Mouse (Mus musculus) heart, embryonic 14.5 days (tissue): ENCODE data around the gene Smpd2. TPM values are rescaled to one million over a fixed set of nuclear protein-coding genes. Genes with fewer than 3 reads are reported as not detected.

Source experiments
- ATAC-seq: fragments of 200-750 bp; cut with Nextera tagmentation; 2 replicates; pipeline ENCODE4 v1.8.0; 2017; ENCODE audit warnings: low read depth, moderate TSS enrichment; ENCODE audit not compliant: insufficient number of reproducible peaks, insufficient read depth, low FRiP score
- H3K27ac ChIP-seq, 2 experiments: fragments of 200-500 bp in 1 of 2; fragments of 300-500 bp in 1 of 2; sonication (generic) in 1 of 2; replicated peaks in 1 of 2; 2 replicates each; pipeline ENCODE4 v1.5.1; 2012 to 2014; ENCODE audit warnings: low read depth in 2 of 2, low read length in 2 of 2, control low read depth in 1 of 2, mild to moderate bottlenecking in 1 of 2, mixed read lengths in 1 of 2; ENCODE audit not compliant: control insufficient read depth in 1 of 2, insufficient read depth in 1 of 2
- H3K27me3 ChIP-seq: fragments of 300-500 bp; sonication (generic); 2 replicates; pipeline ENCODE4 v1.6.1; 2014; ENCODE audit warnings: mild to moderate bottlenecking, low read length, control low read depth; ENCODE audit not compliant: control insufficient read depth, insufficient read depth
- H3K36me3 ChIP-seq: fragments of 300-500 bp; sonication (generic); 2 replicates; pipeline ENCODE4 v1.6.1; 2014; ENCODE audit warnings: mild to moderate bottlenecking, control low read depth, low read length, mixed read lengths; ENCODE audit not compliant: control insufficient read depth, insufficient read depth
- H3K4me1 ChIP-seq, 2 experiments: fragments of 200-500 bp in 1 of 2; fragments of 300-500 bp in 1 of 2; sonication (generic) in 1 of 2; 2 replicates each; pipeline ENCODE4 v1.6.1; 2012 to 2014; ENCODE audit warnings: low read length in 2 of 2, control low read depth in 1 of 2, mixed read lengths in 1 of 2; ENCODE audit not compliant: control insufficient read depth in 2 of 2, insufficient read depth in 2 of 2
- H3K4me2 ChIP-seq: fragments of 300-500 bp; sonication (generic); 2 replicates; pipeline ENCODE4 v1.6.1; 2014; ENCODE audit warnings: mild to moderate bottlenecking, low read length
- H3K4me3 ChIP-seq, 2 experiments: fragments of 200-500 bp in 1 of 2; fragments of 300-500 bp in 1 of 2; sonication (generic) in 1 of 2; 2 replicates each; pipeline ENCODE4 v1.5.1; 2012 to 2014; ENCODE audit warnings: low read length in 2 of 2, mild to moderate bottlenecking in 2 of 2, control low read depth in 1 of 2, low read depth in 1 of 2, moderate library complexity in 1 of 2; ENCODE audit not compliant: control insufficient read depth in 1 of 2, insufficient read depth in 1 of 2
- H3K9ac ChIP-seq: fragments of 300-500 bp; sonication (generic); 2 replicates; pipeline ENCODE4 v1.6.1; 2014; ENCODE audit warnings: mild to moderate bottlenecking, low read length
- H3K9me3 ChIP-seq: fragments of 300-500 bp; sonication (generic); 2 replicates; pipeline ENCODE4 v1.6.1; 2016; ENCODE audit warnings: low read length, control low read depth; ENCODE audit not compliant: control insufficient read depth
- WGBS: fragments of 180-500 bp; shearing (Covaris S2); extraction: QIAGEN DNeasy Blood & Tissue Kit; methylation state at CpG from one replicate; pipeline ENCODE4 v1.1.7; 2014; 5-methylcytosine and 5-hydroxymethylcytosine counted together
- polyA plus RNA-seq: library from polyadenylated mRNA; unstranded; fragments of >200 nt; fragmentation: Nextera tagmentation; extraction: Ambion mirVana; gene quantifications from 2 replicates; pipeline ENCODE4 v1.2.1, GENCODE M21; 2014

The Smpd2 gene
- polyA plus RNA-seq, 1 experiment from 2014 or later = 54.0 TPM

GRCm38 (mm10) chr10:41477018-41477277 is 13.2 kb downstream of the Smpd2 start:
- peaks cover 37 to 62% of the 10 kb centered on the region in 2 experiments for H3K4me1 ChIP-seq
- peak overlapping the region; percentile 76 to 95 for H3K27ac ChIP-seq
- H3K9ac ChIP-seq = peak overlapping the region; percentile 88
- H3K9me3 ChIP-seq = no peaks in the 10 kb centered on the region
- peaks cover 38% of the 10 kb centered on the region for H3K36me3 ChIP-seq
- 0% methylated on average over 9 of the region's 9 CpGs for WGBS
- no peak for ATAC-seq
- H3K27me3 ChIP-seq = no peaks in the 10 kb centered on the region
- peak overlapping the region; percentile 95 for H3K4me2 ChIP-seq
- H3K4me3 ChIP-seq = peak overlapping the region; percentile 62 to 77

DNA sequence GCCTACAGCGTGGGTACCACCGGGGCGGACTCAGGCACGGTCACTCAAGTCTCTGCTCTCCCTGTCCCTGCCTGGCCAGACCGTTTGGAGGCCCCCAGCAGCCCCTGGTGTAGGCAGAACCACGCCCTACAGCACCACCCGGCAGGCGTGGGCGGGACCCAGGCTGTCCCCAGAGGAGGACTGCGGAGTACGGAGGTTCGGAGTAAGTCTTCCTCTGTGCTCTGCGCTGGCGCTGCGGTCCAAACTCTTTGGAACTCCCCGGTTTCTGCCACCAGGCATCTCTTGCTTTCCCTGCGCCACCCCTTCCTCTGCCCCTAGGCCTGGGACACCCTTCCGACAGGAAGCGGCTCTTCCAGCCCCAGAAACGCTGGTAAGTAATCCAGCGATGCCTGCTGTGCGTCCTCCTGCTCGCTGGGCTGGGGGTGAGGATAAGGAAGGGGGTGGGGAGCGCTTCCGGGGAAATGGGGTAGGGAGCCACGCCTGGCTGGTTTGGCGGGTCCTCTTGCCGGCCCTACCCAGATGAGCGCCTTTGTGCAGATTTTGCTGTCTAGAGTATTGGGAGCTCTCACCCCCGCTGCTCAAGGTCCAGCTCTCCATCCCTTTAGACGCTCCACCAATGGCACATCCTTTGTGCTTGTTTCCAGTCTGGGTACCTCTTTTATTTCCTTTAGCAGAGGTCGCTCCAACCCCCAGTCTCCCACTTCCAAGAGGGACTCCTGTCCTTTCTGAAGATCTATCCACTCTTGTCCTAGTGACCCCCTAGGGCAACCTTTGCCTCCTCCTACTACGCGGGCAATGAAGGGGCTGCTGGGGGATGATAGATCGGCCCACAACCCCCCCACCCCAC is 13.8 kb downstream of the Smpd2 start, which contains the start of gene Mical1:
Gene Mical1, plus strand, starts transcription at position 144 of the 847 bp plus-strand sequence.
- no peaks in the 10 kb centered on the region for H3K9me3 ChIP-seq
- peak within 1 kb of the TSS; percentile 76 to 95 for H3K27ac ChIP-seq
- H3K9ac ChIP-seq = peak within 1 kb of the TSS; percentile 88
- peak within 1 kb of the TSS; percentile 95 for H3K4me2 ChIP-seq
- peaks cover 35 to 58% of the 10 kb centered on the region in 2 experiments for H3K4me1 ChIP-seq
- peak within 1 kb of the TSS; percentile 62 to 77 for H3K4me3 ChIP-seq
- no peaks in the 10 kb centered on the region for H3K27me3 ChIP-seq
- peak; percentile 78 for ATAC-seq
- peaks cover 33% of the 10 kb centered on the region for H3K36me3 ChIP-seq
- 0% methylated on average over 35 of the region's 35 CpGs for WGBS

GRCm38 (mm10) chr10:41474981-41475391 is 15.2 kb downstream of the Smpd2 start:
- WGBS = 54% methylated on average over 1 of the region's 1 CpGs
- H3K4me2 ChIP-seq = peak overlapping the region; percentile 95
- H3K4me1 ChIP-seq = peaks cover 27 to 51% of the 10 kb centered on the region in 2 experiments
- peaks cover 21% of the 10 kb centered on the region for H3K36me3 ChIP-seq
- H3K9ac ChIP-seq = peak overlapping the region; percentile 56
- H3K4me3 ChIP-seq = no peak overlapping the region
- H3K27me3 ChIP-seq = no peaks in the 10 kb centered on the region
- no peak for ATAC-seq
- H3K27ac ChIP-seq = peak overlapping the region; percentile 63 to 95
- H3K9me3 ChIP-seq = no peaks in the 10 kb centered on the region

- Histone ChIP-seq H3K9me3 (no peaks in the 10 kb centered on the region), H3K4me2 (no peak overlapping the region), H3K9ac (no peak overlapping the region), H3K27me3 (no peaks in the 10 kb centered on the region), H3K4me3 (no peak overlapping the region), H3K27ac (peak overlapping the region; percentile 84 to 95), H3K36me3 (peaks cover 10% of the 10 kb centered on the region), H3K4me1 (peaks cover 27 to 51% of the 10 kb centered on the region in 2 experiments)
- WGBS = 20% methylated on average over 6 of the region's 6 CpGs
- ATAC-seq = peak; percentile 12; the same call in 1 of the 2 replicates
Observed at GRCm38 (mm10) chr10:41473782-41474468, 16.2 kb downstream of the Smpd2 start.

DNA sequence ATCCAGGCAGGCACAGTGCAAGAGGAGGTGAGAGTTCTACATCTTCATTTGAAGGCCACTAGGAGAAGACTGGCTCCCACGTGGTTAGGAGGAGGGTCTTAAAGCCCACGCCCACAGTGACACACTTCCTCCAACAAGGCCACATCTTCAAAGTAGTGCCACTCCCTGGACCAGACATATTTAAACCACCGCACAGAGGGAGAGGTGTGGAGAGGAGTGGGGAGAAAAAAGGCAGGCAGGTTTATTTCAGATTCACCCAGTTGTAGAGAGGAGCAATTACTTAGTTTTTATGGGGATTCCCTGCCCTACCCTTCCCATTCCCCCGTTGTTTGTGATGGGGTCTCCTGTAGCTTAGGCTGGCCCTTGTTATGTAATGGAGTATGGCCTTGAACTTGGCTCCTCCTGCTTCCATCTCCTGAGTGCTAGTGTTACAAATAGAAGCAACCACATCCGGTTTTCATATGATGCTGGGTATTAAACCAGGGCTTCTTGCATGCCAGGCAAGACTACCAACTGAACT is 17.1 kb downstream of the Smpd2 start:
- ATAC-seq = no peak
- no peak overlapping the region for H3K4me2 ChIP-seq
- WGBS = 75% methylated on average over 5 of the region's 5 CpGs
- H3K9me3 ChIP-seq = no peaks in the 10 kb centered on the region
- no peak overlapping the region for H3K9ac ChIP-seq
- no peak overlapping the region for H3K4me3 ChIP-seq
- peaks cover 26 to 48% of the 10 kb centered on the region in 2 experiments for H3K4me1 ChIP-seq
- peak overlapping the region; percentile 66 to 95; a peak in 3 of 4 replicates for H3K27ac ChIP-seq
- H3K27me3 ChIP-seq = no peaks in the 10 kb centered on the region
- peaks cover 3% of the 10 kb centered on the region; the same call in 1 of the 2 replicates for H3K36me3 ChIP-seq

GRCm38 (mm10) chr10:41472534-41472933 is 17.6 kb downstream of the Smpd2 start:
- Histone ChIP-seq H3K9me3 (no peaks in the 10 kb centered on the region), H3K9ac (no peak overlapping the region), H3K4me3 (no peak overlapping the region), H3K4me1 (peaks cover 21 to 43% of the 10 kb centered on the region in 2 experiments), H3K4me2 (no peak overlapping the region), H3K27me3 (no peaks in the 10 kb centered on the region), H3K27ac (no peak overlapping the region), H3K36me3 (peaks cover 4% of the 10 kb centered on the region; the same call in 1 of the 2 replicates)
- no peak for ATAC-seq

GRCm38 (mm10) chr10:41470693-41471092 is 19.5 kb downstream of the Smpd2 start:
- no peaks in the 10 kb centered on the region for H3K27me3 ChIP-seq
- H3K9me3 ChIP-seq = no peaks in the 10 kb centered on the region
- no peak for ATAC-seq
- H3K4me2 ChIP-seq = no peak overlapping the region
- H3K36me3 ChIP-seq = peaks cover 10% of the 10 kb centered on the region
- H3K4me3 ChIP-seq = no peak overlapping the region
- no peak overlapping the region for H3K27ac ChIP-seq
- H3K4me1 ChIP-seq = peaks cover 15 to 33% of the 10 kb centered on the region in 2 experiments
- H3K9ac ChIP-seq = no peak overlapping the region
- WGBS = 84% methylated on average over 3 of the region's 3 CpGs
